Mouse (Mus musculus): Measurements from ENCODE around the gene Lin52.

- TF ChIP-seq POLR2A (IDR thresholded peaks at IDR 0.05; ENCODE audit: insufficient read length, low read depth) (no peak), POLR2AphosphoS2 (IDR thresholded peaks at IDR 0.05; ENCODE audit: insufficient read length, low read depth) (no peak), USF1 (IDR thresholded peaks at IDR 0.05; ENCODE audit: low read depth) (no peak), TCF3 (IDR thresholded peaks at IDR 0.05; ENCODE audit: insufficient read length, low read depth) (no peak)
Observed at GRCm38 (mm10) chr12:84512016-84512415, 60.8 kb downstream of the Lin52 start.

All from myocyte (in vitro differentiated cells).